Mouse (Mus musculus) brain, embryonic 14.5 days (tissue): Measurements from ENCODE around the gene Ush2a.

Source experiments
- CTCF ChIP-seq: fragments of 200-500 bp; IDR thresholded peaks from 2 replicates; pipeline ENCODE4 v1.5.1; 2012; ENCODE audit warnings: inconsistent platforms, mild to moderate bottlenecking, moderate library complexity, borderline replicate concordance; ENCODE audit not compliant: insufficient read depth, insufficient read length; ENCODE audit errors: extremely low read depth
- POLR2A ChIP-seq: fragments of 200-500 bp; IDR thresholded peaks from 2 replicates; pipeline ENCODE4 v1.6.1; 2012; ENCODE audit warnings: mild to moderate bottlenecking, inconsistent platforms, borderline replicate concordance; ENCODE audit not compliant: poor library complexity, insufficient read depth, insufficient read length, severe bottlenecking; ENCODE audit errors: extremely low read depth

DNA sequence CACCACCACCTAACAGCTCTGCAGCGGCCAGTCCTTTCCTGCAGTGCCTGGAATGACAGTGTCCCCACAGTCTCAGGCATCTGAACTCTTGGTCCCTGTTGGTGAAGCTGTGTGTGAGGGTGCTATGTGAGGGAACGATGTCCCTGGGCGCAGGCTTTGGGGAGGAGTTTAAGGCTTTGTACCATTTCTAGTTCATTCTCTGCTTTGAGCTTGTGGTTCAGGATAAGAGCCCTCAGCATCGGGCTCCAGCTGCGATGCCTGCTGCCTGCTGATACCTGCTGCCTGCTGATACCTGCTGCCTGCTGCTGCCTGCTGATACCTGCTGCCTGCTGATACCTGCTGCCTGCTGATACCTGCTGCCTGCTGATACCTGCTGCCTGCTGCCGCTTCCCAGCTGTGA lies 711.3 kb downstream of the Ush2a start:
- no peak for TF ChIP-seq CTCF
- TF ChIP-seq POLR2A, result no peak
